Mouse (Mus musculus) G1E (cell line): ENCODE data around the gene Acad12.

Experiments used
- CTCF ChIP-seq: IDR thresholded peaks from 2 replicates; pipeline ENCODE4 v1.5.1; 2012; ENCODE audit warnings: low read depth, low read length, inconsistent platforms, mixed read lengths
- GATA1 ChIP-seq: IDR thresholded peaks from 2 replicates; pipeline ENCODE4 v1.6.1; 2012; ENCODE audit warnings: borderline replicate concordance, low read length, inconsistent platforms, mixed read lengths
- POLR2AphosphoS5 ChIP-seq: IDR thresholded peaks from 2 replicates; pipeline ENCODE4 v1.6.1; 2012; ENCODE audit warnings: low read depth, low read length, inconsistent platforms; ENCODE audit not compliant: insufficient replicate concordance

DNA sequence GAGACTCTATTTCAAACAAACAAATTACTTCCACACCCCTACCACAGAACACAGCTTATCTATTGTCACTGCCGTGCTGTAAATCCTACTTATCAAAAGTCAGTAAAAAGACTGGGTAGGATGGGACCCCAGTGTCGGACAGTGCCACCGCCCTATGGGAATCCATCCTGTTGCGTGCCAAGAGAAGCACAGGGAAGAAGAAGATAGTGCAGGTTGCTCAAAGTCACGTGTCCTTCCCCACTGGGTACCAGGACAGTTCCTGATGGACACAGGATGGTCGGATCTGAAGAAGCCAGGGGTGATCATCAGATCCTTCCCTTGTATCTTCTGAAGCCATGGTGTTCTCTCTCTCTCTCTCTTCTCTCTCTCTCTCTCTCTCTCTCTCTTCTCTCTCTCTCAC is 23.0 kb downstream of the Acad12 start:
- TF ChIP-seq CTCF, result no peak
- no peak for TF ChIP-seq POLR2AphosphoS5
- no peak for TF ChIP-seq GATA1
